Mouse (Mus musculus) layer of hippocampus, adult 8-10 months (tissue): ENCODE measurements around the gene Polr3f. TPM values are rescaled to one million over a fixed set of nuclear protein-coding genes. Genes with fewer than 3 reads are reported as not detected.

Experiments used
- DNase-seq, 2 experiments: peaks; one replicate each; pipeline ENCODE4 v3.0.0; 2022; ENCODE audit warnings: low spot score in 2 of 2
- total RNA-seq, 4 experiments: library from RNA; stranded (reverse); gene quantifications; 2 replicates each; pipeline ENCODE4 v1.2.4; 2022

Gene Polr3f
- total RNA-seq, result 10 to 100 TPM; 26.1 to 30.2 (median 28.0) TPM

DNA sequence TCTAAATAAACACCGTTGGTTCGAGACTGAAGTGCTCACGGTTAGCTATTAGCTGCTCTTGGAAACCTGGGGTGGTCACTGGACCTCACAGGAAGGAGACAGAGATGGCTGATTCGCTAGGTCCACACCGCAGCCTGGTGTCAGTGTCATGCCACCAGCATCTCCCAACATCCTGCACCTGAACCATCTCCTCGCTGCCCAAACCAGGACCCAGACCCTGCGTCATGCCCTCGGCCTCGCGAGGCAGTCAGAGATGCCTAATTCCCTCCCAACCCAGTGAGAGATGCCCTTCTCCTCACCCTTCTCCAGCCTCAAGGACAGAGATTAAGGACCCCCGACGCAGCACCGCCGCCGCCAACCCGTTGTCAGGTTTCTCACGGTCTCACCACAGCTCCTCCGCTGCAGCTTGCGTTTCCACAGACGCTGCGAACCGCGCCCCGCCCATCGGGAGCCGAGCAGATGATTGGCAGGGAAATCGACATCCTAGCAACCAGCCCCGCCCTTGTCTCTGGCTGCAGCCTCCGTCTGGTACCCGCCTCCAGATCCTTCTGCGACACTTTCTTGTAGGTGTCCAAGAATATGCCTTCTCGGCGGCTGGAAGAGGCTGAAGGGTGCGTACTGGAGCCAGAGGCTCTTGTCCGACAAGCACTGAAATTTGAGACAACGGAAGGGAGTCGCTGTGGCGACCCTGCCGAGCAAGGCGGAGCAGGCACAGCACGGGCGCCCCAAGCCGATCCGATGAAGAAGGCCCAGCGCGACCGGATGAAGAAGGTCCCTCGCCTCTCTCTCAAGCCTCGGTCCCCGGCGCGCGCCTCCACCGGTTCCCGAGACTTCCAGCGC is at the start of gene Polr3f, which contains the start of gene Dzank1:
Polr3f (plus strand) TSS at position 738 of the 840 bp plus-strand sequence.
Dzank1 (minus strand) TSS at position 434 of the 840 bp plus-strand sequence.
- DNase-seq, result peak; percentile 97 to 98

DNA sequence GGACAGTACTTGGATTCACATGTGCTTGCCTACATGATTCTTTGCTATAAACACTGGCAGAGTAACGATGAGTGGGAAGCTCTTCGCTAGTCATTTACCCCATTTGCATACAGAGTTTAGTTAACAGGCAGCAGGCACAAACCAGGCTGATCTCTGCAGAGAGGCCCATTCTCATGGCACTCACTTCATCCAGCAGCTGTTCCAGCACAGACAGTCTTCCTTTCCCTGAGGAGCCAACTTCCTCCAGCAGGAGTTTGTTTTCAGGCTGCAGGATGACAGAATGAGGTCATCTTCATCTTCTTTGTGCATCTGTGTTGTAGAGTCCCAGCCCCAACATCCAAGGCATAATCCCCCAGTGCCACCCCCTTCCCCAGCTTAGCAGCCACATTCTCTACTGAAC is 48.1 kb upstream of the Polr3f start:
- peak; percentile 45 to 46 for DNase-seq

DNA sequence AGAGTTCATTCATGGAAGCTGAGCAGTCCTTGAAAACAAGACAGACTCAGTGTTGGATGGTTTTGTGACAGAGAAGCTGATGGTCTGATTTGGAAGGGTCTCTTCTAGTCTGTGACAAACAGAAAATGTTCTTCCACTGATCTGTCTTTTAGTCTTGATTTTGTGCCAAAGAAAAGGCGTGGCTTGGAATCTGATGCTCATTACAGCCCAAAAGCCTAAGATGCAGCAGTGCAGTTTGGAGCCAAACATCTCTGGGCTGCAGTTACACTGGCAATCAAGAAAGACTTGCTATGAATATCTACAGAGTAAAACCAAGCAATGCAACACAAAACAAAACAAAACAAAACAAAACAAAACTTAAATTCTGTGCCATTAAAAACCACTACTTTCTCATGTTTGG is 43.4 kb upstream of the Polr3f start:
- no peak for DNase-seq

DNA sequence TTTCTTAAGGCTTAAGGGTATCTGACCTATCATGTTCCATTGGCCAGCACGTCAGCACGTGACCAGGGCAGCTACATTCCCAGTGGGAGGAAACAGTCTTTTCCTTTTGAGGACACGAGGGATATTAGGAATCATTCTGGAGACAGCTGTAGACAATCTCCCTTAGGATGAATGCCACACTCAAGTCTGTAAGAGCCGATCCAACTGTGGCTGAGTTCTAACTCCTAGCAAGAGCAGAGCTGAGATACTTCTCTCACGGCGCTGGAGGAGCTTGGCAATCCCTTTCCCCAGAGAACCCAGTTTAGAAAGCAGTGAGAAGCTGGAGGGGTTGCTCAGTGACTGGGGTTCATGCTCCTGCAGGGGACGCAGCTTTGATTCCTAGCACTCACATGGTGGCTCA is 42.1 kb upstream of the Polr3f start:
- no peak for DNase-seq

DNA sequence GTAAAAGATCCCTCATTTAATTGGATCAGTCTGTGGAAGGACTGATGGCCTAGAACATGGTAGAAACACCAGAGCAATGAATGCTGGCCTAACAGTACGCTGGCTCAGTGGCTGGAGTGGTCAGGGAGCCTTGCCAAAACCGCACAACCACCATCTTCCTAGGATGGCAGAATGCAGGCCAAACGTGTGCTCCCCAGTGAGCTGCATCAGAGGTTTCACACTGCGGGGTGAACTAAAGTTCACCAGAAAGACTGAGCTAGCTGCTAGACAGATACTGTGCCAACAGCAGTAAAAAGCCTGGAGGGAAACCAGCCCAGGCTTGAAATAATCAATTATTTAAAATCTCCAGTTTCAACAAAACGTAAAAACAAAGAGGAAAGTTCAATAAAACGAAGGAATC is 40.0 kb upstream of the Polr3f start:
- no peak for DNase-seq

DNA sequence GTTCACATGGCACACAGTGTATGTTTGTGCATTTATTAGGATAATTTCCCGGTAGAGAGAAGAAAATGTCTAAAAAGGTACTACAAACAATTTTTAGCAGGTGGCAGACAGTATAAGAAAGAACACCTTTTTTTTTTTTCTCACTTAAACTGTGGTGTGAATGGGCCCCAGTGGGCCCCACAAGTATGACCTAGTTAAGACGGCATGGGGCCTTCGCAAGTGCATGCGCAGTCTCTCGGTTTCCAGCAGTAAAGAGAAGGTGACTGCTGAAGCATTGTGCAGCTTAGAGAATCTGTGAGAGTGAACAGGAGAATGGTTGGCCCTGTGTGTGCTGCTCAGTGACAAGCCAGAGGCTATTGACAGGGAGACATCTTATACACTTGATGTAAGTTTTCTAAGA is 38.2 kb upstream of the Polr3f start:
- no peak for DNase-seq

DNA sequence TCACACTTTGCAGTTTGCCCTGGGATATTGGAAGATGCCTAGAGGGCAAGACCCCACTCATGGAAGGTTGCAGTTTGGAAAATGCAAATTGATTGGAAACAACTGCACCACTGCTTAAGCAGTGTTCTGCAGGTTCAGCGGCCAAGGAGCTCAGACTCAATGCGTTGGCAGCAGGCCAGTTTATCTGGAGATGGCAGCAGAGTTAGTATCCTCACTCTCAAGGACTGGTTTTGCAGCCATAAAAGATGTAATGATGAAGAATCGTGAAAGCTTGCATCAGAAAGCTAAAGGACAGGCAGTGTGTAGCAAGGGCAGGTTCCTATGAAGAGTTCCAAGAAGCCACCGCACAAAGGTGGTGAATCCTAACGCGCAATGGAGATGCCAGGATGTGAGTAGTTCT is 25.4 kb upstream of the Polr3f start:
- DNase-seq, result no peak

DNA sequence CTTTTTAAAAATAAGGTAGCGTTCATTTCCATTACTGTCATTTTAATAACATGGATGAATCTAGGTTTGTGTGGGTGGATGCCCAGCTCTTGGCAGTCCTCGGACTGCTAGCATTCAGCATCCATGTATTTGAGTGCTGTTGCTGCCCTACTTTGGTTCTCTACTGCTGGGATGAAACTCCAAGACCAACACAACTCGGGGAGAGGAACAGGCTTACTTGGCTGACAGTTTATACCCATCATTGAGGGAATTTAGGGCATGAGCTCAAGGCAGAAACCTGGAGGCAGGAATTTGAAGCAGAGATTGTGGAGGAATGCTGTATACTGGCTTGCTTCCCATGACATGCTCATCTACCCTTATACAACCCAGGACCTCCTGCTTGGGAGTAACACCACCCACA is 12.9 kb upstream of the Polr3f start:
- no peak for DNase-seq

DNA sequence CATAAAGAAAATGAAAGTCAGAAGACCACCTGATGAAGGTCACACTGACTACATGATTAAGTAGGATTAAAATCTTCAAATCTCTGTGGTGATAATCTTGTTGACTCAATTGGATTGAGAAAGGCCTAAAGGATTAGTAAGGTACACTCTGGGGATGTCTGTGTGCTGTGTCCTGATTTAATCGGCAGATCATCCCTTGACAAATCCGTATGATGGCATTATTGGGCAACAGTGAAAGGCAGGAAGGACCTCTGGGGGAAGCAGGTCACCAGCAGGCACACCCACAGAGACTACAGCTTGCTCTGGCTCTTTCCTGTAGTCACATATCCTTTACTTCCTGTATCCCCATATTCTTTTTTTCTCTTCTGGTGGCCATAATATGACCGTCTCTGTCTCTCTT is 7.7 kb upstream of the Polr3f start:
- no peak for DNase-seq

DNA sequence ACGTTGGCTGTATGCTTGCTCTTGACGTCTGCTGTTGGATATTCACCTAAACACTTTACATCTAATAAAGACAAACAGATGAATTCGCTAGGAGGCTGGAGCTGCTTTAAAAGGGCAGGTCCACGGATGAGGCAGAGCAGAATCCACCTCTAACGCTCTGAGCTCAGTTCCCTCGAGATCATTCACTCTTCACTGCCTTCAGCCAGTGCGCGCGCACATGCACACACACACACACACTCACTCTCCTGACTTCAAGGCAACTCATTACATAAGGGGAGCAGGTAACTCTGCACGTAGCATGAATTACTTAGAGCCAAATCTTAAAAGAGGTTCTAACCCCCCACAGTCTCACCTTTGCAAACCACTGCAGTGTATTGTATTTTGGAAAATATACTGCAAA is 1.7 kb upstream of the Polr3f start:
- DNase-seq, result no peak

DNA sequence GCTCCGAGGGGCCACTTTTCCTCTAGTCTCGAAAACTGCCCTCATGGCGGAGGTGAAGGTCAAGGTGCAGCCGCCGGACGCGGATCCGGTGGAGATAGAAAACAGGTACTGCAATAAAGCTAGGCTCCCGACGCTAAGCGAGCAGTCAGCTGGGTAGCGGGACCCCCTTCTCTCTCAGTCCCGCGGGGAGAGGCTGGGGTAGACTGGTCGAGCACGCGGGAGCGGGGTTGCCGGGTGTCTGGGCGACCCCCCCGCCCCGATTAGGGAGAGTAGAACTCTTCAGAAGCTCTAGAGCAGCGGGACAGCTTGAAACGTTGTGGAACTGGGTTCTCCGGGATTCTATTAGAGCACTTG is 280 bp downstream of the Polr3f start:
- no peak for DNase-seq

DNA sequence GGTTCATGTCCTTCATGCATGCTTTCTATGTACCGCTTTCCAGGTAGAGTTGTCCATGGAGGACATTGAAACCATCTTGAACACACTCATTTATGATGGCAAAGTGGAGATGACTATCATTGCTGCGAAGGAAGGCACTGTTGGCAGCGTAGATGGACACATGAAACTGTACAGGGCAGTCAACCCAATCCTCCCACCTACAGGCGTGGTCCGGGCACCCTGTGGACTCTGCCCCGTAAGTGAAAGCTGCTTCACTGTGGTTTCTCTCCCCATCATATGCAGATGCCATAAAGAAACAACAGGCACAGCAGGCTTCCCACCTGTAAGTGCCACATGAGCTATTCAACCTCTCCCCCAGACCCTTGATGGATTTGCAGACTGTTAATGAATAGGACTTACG is 9.6 kb downstream of the Polr3f start:
- DNase-seq, result no peak

DNA sequence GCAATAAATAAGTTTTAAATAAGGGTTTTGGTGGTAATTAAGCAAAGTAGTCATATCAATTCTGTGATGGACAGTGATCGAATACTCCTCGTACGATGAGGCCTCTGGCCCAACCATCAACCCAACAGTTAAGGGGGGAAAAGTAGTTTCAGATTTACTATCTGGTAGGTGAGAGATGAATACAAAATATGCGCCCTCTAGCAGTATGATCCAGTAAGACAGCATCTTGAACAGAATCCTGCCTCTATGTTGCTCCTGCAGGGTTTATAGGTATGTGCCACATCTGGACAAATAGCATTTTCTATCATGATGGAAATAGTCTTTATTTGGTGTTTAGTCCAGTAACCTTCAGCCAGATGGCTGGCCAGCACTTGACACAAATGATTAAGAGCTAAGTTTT is 13.7 kb downstream of the Polr3f start:
- DNase-seq, result no peak

DNA sequence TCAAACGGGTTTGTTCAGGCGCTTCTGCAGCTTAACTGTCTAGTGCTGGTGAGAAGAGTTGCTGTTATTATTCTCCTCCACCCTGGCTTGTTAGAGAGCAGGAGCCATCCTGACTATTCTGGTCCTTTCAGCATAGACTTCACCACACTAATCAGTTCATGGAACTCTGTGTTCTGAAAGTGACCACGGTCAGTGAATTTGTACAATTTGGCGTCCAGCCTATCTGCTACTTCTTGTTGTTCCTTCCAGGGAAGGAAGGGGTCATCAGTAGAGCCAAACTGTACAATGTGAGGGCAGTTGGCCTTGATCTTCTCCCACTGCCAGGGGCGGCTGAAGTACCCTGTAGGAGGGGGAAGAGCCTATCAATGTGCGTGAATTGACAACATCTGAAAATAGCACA is 16.2 kb downstream of the Polr3f start:
- no peak for DNase-seq

DNA sequence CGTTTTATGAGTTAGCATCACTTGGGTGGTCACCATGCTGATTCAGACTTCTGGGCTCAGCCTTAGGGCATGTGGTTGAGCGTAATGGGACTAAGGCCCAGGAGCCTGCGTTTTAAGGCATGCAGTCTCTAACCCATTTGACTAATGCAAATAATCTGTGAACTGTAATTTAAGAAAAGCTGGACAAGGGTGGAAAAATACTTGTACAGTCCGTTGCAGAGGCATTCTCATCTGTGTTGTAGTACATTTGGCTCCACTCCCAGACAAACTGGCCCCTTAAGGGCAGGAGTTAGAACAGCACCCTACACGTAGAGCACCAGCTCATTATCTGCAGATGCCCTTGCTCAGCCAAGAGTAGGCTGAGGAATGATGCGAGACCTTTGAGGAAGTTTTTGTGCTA is 17.1 kb downstream of the Polr3f start:
- no peak for DNase-seq

DNA sequence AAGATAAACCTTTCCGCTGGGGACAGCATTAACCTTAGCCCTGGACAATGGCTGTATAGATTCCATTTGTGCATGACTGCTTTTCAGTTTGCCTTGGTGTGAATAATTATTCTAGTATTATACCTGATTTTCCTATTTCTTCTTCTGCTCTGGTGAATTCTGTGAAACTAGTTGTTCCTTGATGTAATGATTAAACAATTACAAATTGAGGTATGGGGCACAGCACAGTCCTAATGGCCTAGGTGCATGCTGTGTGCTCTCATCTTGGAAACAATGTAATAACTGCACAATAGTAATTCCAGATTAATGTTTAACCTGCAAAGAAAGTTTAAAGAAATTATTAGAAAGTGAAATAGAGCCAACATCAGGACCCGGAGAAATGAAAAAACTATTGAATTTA is 17.5 kb downstream of the Polr3f start:
- DNase-seq, result no peak

DNA sequence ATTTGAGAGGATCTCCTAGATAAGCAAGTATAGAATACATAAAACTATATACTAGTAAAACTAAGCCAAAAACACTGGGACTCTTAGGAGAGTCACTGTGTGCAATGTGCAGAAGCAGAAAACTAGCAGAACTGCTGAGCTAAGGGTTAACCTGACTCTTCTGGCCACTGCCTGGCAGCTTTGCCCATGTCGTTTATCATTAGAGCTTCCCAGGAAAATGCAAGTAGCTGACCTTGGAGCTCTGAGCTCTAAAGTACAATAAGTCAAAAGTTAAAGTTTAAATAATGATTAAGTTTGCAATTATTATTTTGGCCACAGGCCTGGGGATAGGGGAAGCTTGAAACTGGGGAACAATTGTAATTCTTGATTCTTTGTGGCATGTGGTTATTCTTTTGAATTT is 18.0 kb downstream of the Polr3f start:
- no peak for DNase-seq

DNA sequence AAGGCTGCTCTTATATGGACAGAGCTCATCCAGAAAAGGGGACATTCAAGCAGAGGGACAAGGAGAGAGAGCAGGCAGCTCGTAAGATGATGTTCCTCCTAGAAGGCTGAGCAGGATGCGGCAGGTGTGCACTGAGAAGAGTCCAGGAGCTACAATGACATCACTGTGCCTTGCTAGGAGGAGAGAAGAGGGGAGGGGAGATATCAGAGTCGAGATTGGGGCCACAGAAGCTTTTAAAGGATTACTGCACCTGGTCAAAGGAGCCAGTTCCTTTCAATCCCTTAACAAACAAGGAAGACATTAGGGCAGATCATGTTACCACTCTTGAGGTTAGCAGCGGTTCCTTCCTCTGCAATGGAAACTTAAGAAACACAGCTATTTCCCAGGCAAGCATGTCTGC is 20.0 kb downstream of the Polr3f start:
- DNase-seq, result no peak

DNA sequence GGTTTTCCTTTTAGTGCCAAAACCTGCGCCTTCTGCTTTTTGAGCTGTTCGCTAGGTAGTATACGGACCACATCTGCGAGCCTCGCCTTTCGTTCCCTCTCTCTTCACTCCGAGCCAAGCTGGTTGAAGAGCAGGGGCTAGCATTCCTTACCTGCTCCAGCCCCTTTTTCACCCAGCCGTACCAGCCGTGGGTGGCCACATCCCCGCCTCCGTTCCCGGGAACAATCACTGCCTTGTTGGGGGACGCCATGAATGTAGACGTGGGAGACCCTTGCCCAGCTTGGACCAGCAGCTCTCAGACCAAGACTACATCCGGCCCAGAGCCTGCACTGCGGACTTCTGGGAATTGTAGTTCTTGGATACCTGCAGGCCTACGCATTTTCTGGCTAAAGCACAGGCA is 23.0 kb downstream of the Polr3f start, which contains the start of gene Rbbp9:
Rbbp9 (minus strand) TSS at position 341 of the 400 bp plus-strand sequence.
- DNase-seq, result peak; percentile 56 to 73

DNA sequence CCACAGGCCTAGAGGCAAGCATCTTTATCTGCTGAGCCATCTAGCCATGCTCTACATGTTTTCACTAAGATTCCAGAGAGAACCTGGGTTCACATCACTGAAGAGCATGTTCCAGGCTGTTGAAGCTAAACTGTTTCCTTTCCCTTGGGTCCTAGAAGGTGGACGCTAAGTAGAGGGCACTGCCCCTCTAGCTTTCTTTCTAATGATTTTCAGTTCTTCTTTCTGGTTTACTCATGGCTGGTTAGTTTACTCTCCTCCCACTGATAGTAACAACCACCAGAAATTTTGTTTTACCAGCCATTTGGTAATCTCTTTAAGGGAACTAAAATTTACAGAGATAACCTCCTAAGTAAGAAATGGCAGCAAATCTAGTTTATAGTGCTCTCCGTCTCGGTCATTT is 26.4 kb downstream of the Polr3f start:
- DNase-seq, result no peak

DNA sequence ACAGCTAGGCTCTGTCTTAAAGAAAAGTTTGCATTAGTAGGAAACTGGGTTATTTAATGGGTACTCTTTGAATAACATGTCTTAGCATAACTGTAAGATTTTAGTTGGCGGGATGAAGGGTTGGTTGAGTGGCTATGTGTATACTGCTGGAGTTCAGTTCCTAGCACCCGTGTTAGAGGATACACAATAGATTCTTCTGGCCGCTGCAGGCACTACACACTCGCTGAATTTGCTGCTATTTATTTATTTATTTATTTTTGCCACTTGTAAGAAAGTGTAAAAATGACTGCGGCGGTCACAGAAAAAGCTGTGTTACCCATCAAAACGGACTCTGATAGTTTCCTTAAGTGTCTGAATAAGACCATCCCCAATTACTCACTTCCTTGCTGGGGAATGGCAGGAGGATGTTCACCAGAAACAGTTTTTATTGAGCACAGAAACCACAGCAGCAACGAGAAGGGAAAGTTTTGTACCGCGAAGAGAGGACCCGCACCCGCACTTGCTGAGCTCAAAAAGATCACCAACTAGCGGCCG is 27.8 kb downstream of the Polr3f start:
- no peak for DNase-seq

DNA sequence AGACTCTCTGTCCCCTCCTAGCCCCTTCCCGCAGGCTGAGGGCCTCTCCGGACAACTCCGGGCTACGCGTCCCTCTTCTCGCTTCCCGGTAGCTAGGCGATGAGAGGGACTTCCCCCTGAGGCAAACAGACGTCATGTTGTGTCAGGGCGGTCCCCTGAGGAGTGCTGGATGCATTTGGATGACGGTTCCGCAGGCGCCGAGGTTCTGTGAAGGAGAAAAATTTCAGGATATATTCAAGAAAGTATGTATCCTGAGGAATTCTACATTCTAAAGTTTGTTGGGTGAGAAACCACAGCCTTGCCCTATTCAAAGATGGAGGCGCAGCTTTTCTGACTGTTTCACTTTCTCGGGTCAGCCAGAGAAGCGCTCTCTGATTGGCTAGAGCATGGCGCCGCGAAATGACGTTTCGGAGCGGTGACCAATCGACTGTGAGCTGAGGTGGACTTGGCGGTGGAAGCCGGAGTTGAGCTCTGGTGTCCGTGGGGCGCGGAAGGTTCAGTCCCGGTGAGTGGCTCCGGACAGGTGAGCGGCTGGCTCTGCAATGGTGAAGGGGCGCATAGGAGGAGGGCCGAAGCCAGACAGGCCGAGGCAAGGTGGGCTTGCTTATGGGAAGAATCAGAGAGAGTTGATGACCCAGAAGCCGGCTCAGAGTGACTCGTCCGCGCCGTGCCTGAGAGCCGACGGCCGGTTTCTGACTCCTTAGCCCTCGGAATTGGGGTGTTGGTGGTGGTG is 28.5 kb downstream of the Polr3f start, which contains the start of gene Sec23b:
Sec23b (plus strand) TSS at position 410 of the 733 bp plus-strand sequence.
- DNase-seq, result peak; percentile 96 to 97
